Mouse (Mus musculus) macrophage (primary cell): ENCODE measurements around the gene Zfyve26. TPM values are rescaled to one million over a fixed set of nuclear protein-coding genes. Genes with fewer than 3 reads are reported as not detected.
A peak's percentile ranks its signal among the peaks of the same experiment; 100 is the strongest.

Experiments used
- H3K27ac ChIP-seq: fragments of 350-480 bp; formaldehyde crosslinking; 2 replicates; pipeline ENCODE4 v1.9.0; 2021
- H3K36me3 ChIP-seq: fragments of 350-480 bp; formaldehyde crosslinking; 2 replicates; pipeline ENCODE4 v1.9.0; 2021; ENCODE audit errors: inconsistent target
- H3K4me3 ChIP-seq: fragments of 350-480 bp; formaldehyde crosslinking; 2 replicates; pipeline ENCODE4 v1.9.0; 2021; ENCODE audit errors: inconsistent target
- H3K79me2 ChIP-seq: fragments of 350-480 bp; formaldehyde crosslinking; 2 replicates; pipeline ENCODE4 v1.9.0; 2021; ENCODE audit errors: inconsistent target
- WGBS: methylation state at CpG from one replicate; pipeline ENCODE4 v1.1.7; 2026; ENCODE audit warnings: inconsistent platforms; ENCODE audit not compliant: missing documents; 5-methylcytosine and 5-hydroxymethylcytosine counted together
- polyA plus RNA-seq: library from polyadenylated mRNA; stranded (reverse); fragments of 250-400 nt; gene quantifications from 3 replicates; pipeline ENCODE4 v1.2.4, GENCODE M21; 2018; ENCODE audit warnings: inconsistent platforms

Gene Zfyve26
- polyA plus RNA-seq, 1 experiment from 2014 or later = 21.9 TPM

DNA sequence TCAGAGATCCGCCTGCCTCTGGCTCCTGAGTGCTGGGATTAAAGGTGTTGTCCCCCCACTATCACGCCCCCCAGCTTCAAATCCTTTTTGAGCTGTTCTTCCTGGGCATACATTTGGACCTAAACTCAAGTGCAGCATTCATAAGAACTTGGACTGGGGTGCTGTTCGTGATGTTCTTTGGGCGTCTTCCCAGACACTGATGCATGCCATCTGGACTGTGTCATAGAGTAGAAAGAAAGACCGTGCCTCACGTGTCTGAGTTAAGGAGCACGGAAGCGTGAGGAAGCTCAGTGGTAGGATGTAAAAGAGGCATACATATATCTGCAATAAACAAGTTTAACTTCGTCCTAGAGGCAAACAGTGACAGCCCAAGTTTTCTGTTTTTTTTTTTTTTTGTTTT, 5.7 kb upstream of the Zfyve26 start:
- H3K79me2 ChIP-seq = no peaks in the 10 kb centered on the region
- WGBS = 96% methylated on average over 8 of the region's 9 CpGs
- no peak overlapping the region for H3K27ac ChIP-seq
- no peaks in the 10 kb centered on the region for H3K36me3 ChIP-seq
- no peak overlapping the region for H3K4me3 ChIP-seq

GRCm38 (mm10) chr12:79297884-79298636, 2.0 kb upstream of the Zfyve26 start:
- Histone ChIP-seq H3K4me3 (peak overlapping the region; percentile 89), H3K36me3 (peaks cover under 1% of the 10 kb centered on the region), H3K27ac (peak overlapping the region; percentile 76), H3K79me2 (peaks cover 28% of the 10 kb centered on the region)
- WGBS = 1% methylated on average over 15 of the region's 15 CpGs

DNA sequence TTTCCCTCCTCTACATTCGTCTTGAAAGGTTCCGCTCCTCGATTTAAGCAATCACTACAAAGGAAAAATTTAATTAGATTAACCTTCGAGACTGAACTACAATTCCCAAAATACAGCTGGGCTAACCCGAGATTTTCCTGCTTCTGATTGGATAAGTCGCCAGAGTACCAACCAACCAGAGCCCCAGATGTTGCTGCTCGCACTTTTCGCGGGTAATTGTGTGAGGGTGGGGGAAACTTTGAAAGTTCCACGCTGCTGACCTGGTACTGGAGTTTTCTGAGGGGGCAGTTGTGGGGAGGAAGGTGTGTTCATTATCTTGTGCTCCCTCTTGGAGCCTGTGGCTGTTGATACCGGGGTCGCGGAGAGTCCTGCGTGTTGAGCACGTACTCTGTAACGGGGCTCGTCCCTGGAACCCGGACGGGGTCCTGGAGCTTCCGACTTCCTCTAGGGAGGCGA, 1.0 kb upstream of the Zfyve26 start, which contains the start of gene Rad51b:
Gene Rad51b, plus strand, starts transcription at position 162 of the 456 bp plus-strand sequence.
- Histone ChIP-seq H3K27ac (peak within 1 kb of the TSS; percentile 76), H3K79me2 (peaks cover 37% of the 10 kb centered on the region), H3K36me3 (peaks cover 10% of the 10 kb centered on the region), H3K4me3 (peak within 1 kb of the TSS; percentile 89)
- WGBS = 0% methylated on average over 21 of the region's 21 CpGs

GRCm38 (mm10) chr12:79292874-79293273, 3.2 kb downstream of the Zfyve26 start:
- Histone ChIP-seq H3K27ac (no peak overlapping the region), H3K36me3 (peaks cover 43% of the 10 kb centered on the region), H3K79me2 (peaks cover 50% of the 10 kb centered on the region), H3K4me3 (no peak overlapping the region)
- WGBS = 96% methylated on average over 6 of the region's 6 CpGs

DNA sequence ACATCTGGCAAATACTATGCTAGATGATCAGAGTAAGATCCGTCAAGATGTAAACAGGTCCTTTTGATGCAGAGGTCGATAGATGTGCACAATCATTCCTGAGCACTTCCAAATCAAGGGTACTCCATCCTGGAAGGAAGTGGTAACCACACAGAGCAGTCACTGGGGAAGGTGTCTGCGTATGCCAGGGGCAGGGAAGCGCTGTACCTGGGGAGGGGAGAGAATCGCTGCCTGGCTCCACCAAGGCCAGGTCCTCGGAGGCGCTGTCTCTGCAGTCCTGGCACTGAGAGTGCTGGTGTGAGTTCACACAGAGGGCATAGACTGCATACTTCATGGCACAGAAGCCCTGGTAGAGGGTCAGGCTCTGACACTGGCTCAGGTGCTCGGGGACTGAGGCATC, 13.5 kb downstream of the Zfyve26 start:
- H3K79me2 ChIP-seq = no peaks in the 10 kb centered on the region
- WGBS = 93% methylated on average over 8 of the region's 8 CpGs
- H3K36me3 ChIP-seq = peaks cover 97% of the 10 kb centered on the region

GRCm38 (mm10) chr12:79279513-79280115, 16.5 kb downstream of the Zfyve26 start:
- Histone ChIP-seq H3K27ac (no peak overlapping the region), H3K36me3 (peaks cover 97% of the 10 kb centered on the region), H3K4me3 (no peak overlapping the region), H3K79me2 (no peaks in the 10 kb centered on the region)
- WGBS = 97% methylated on average over 13 of the region's 13 CpGs

More for the DNA sequence above, 13.5 kb downstream of the Zfyve26 start:
- Histone ChIP-seq H3K27ac (no peak overlapping the region), H3K4me3 (no peak overlapping the region)

- no peaks in the 10 kb centered on the region for H3K79me2 ChIP-seq
- H3K27ac ChIP-seq = no peak overlapping the region
- WGBS = 94% methylated on average over 4 of the region's 4 CpGs
- peaks cover 98% of the 10 kb centered on the region for H3K36me3 ChIP-seq
- H3K4me3 ChIP-seq = no peak overlapping the region
These were observed 23.5 kb downstream of the Zfyve26 start for GRCm38 (mm10) chr12:79272604-79273003.

DNA sequence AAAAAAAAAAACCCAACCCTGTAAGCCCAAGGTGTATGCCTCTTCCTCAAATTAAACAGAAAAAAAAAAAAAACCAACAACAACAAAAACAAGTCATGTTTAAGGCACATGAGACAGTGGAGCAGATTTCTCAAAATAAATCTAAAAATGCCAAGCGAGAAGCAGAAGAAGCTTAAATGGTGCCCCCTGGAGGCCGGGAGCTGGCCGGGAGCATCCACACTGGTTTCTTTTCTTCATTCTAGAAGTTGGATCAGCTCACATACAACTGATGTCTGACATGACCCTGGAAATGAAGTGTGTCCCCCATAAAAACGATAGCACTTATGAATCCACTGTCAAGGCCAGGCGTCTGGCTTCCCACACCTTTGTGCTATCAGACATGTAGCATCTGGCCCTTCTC, 35.1 kb downstream of the Zfyve26 start:
- WGBS = 71% methylated on average over 5 of the region's 5 CpGs
- no peak overlapping the region for H3K4me3 ChIP-seq
- H3K36me3 ChIP-seq = peaks cover 87% of the 10 kb centered on the region
- H3K79me2 ChIP-seq = no peaks in the 10 kb centered on the region
- H3K27ac ChIP-seq = no peak overlapping the region

DNA sequence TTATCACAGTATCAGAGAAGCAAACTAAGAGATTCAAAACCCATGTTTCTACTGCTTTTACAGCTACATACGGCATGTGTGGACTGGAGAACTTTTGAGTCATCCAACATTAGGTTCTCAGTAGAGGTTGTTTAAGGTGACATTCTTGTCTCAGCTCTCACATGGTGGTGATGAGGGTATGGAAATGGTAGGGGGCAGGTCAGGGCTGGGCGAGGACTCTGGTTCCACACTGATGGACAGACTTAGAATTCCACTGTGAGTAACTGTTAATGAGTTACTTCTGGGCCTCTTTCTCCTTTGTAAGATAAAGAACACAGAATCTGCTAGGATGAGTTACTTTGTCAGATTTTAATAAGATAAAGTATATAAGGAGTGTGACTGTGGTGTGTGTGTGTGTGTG, 36.0 kb downstream of the Zfyve26 start:
- WGBS = 100% methylated on average over 2 of the region's 2 CpGs
- Histone ChIP-seq H3K36me3 (peaks cover 82% of the 10 kb centered on the region), H3K4me3 (no peak overlapping the region), H3K27ac (no peak overlapping the region), H3K79me2 (no peaks in the 10 kb centered on the region)

GRCm38 (mm10) chr12:79254975-79255374, 41.1 kb downstream of the Zfyve26 start:
- Histone ChIP-seq H3K36me3 (peaks cover 85% of the 10 kb centered on the region), H3K79me2 (no peaks in the 10 kb centered on the region), H3K27ac (no peak overlapping the region), H3K4me3 (no peak overlapping the region)
- WGBS = 88% methylated on average over 10 of the region's 10 CpGs

DNA sequence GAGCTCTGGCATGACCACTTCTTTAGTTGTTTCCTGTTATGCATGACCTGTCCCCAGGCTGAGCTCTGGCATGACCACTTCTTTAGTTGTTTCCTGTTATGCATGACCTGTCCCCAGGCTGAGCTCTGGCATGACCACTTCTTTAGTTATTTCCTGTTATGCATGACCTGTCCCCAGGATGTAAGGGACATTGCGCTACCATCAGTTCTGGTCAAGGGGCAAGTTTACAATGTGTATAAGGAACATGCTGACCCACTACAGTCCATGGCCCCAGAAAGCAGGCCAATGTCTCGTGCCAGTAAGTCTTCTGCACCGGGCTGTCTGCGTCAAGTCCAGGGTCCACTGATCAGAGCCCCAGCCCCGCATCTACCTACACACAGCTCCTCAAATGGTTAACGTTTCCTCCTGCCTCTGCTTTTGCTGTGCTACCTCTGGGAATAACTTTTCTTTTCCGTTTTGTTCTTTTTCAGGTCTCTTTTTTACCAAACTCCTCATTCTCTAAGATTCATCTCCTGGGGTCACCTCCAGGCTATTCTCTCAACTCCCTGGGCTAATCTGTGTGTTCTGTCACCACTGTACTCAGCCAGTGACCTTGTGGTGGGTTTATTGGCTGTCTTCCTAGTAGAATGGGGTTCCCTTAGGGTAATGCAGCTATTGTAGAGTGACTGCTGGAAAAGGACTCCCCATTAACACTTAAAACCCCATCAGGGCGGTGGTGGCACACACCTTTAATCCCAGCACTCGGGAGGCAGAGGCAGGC, 42.6 kb downstream of the Zfyve26 start:
- Histone ChIP-seq H3K27ac (no peak overlapping the region), H3K79me2 (no peaks in the 10 kb centered on the region), H3K36me3 (peaks cover 91% of the 10 kb centered on the region), H3K4me3 (no peak overlapping the region)
- 93% methylated on average over 7 of the region's 9 CpGs for WGBS

GRCm38 (mm10) chr12:79248110-79248509, 48.0 kb downstream of the Zfyve26 start:
- 96% methylated on average over 3 of the region's 3 CpGs for WGBS
- no peak overlapping the region for H3K27ac ChIP-seq
- no peaks in the 10 kb centered on the region for H3K79me2 ChIP-seq
- peaks cover 95% of the 10 kb centered on the region for H3K36me3 ChIP-seq
- no peak overlapping the region for H3K4me3 ChIP-seq

GRCm38 (mm10) chr12:79242921-79243320, 53.2 kb downstream of the Zfyve26 start:
- Histone ChIP-seq H3K79me2 (no peaks in the 10 kb centered on the region), H3K27ac (no peak overlapping the region), H3K4me3 (no peak overlapping the region), H3K36me3 (peaks cover 92% of the 10 kb centered on the region)
- WGBS = 99% methylated on average over 6 of the region's 6 CpGs

DNA sequence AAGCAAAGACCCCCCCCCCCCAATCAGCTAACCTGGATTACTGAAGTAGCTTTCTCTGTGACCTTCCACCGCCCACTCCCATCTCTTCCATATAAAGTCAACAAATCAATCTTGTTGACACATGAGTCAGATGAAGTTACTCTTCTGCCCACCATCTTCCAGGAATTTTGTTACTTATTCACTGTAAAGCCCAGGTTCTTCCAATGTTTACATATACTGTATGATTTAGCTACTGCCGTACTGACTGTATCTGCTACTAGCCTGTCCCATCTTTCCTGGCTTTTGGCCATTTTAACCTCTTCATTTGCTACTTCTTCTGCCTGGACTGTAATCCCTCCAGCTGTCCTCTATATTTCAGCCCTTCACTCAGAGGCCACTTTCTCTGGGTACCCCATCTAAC, 54.1 kb downstream of the Zfyve26 start:
- H3K36me3 ChIP-seq = peaks cover 93% of the 10 kb centered on the region
- no peak overlapping the region for H3K4me3 ChIP-seq
- no peaks in the 10 kb centered on the region for H3K79me2 ChIP-seq
- WGBS = 95% methylated on average over 2 of the region's 2 CpGs
- H3K27ac ChIP-seq = no peak overlapping the region
